Mouse (Mus musculus): Measurements from ENCODE around the gene Adra1d.

Adra1d gene

GRCm38 (mm10) chr2:131561891-131562585 is at the start of gene Adra1d:
TSS of gene Adra1d (minus strand) at chr2:131562283.
- DNase-seq = no peak

DNA sequence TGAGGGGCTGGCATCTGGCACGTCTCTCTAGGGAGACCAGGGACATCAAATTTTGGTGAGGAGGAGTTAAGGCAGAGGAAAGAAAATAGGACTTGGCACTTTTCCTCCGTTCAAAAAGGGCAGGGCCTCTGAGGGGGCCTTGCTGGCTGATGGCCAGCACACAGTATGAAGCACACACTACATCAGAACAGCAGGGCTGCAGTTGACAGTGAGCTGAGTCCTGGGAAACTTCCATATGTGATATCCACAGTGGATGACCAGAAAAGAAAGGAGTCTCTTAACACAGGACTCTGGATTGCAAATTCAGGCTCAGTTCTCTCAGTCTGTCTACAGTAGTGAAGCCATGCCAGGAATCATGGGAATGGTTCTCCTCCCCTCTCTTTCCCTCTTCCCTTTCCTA is 39.8 kb upstream of the Adra1d start:
- DNase-seq = no peak

DNA sequence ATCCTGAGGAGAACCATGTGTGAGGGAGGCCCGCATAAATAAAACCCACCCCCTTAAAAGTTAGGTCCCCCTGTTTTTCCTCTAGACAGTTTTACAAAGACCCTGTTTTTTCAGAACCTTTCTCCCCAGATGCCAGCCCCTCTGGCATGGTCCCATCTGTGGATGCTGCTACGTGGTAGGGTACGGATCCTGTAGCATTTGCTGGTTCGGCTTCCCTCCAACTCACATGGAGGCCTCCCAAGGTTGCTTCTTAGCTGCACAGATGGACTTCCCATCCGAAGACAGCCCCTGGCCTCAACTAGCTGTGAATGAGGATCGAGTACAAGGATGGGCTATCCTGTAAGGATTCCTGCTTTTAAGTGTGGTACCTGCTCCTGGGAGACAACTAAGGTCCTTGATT is 32.8 kb upstream of the Adra1d start:
- DNase-seq = no peak

DNA sequence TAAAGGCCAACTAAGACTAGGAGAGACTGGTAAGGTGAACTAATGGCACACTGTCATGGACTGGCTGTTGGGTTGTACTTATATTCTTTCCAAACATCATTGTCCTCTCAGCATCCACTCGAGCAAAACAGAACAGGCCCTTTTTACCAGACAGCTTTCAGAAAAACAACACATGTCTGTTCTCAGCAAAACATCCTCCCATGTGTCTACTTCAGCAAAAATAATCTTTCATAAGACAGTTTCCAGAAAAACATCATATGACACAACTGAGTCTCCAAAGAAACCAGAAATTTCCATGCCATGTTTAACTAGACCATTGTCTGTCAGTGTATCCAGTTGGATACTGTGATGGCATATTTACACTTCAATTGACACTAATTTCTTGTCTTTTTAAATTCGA is 25.4 kb upstream of the Adra1d start:
- DNase-seq = no peak

DNA sequence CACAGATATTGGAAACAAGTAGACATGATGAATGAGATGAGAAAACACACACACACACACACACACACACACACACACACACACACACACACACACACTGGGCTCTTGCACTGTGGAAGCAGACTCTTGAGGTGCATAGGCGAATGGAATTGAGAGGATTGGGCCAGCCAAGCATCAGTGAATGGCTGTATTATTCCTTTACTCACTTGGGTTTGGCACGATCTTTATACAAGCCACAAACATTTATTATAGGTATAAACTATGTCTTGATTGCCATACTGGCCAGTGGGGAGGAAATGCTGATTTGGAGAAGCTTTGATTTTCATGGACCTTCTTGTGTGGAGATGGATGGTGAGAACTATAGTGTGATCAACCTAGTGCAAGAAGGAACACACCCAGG is 19.4 kb upstream of the Adra1d start:
- no peak for DNase-seq

DNA sequence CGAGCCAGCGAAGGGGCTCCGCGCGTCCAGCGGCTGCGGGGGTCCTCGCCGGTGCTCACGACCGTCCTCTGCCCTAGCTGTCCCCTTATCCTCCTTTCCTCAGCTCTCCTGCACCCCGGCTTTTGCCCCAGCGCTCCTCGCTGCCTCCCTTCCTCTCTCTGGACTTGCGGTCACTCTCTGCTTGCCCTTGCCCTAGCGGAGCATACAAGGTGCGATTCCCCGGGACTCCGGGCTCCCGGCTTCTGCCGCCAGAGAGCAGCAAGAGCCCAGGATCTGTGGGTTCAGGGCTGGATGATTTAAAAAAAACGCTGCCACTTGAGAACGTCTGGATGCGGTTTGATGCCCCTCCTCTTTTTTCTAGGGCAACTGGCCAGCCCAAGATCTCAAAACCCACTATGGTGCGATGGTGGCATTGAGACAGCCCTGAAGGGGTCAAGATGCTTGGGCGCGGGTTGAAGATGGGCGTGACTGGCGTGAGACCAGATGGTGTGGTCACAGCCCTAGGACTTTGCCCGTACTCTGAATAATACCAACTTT is 571 bp upstream of the Adra1d start:
- DNase-seq = peak; percentile 70 to 79

DNA sequence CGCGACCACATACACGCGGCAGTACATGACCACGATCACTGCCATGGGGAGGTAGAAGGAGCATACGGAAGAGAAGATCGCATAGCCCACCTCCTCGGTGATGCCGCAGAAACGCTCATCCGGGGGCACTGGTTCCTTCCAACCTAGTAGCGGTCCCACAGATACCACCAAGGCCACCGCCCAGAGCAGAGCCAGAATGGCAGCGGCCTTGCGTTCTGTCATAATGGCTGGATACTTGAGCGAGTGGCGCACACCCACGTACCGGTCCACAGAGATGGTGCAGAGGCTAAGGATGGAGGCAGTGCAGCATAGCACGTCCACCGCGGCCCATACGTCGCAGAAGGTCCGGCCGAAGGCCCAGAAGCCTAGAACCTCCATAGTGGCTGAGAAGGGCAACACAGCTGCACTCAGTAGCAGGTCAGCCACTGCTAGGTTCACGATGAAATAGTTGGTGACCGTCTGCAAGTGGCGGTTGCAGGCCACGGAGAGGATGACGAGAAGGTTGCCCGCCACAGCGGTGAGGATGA is 676 bp downstream of the Adra1d start:
- no peak for DNase-seq

- DNase-seq = no peak
Measured at GRCm38 (mm10) chr2:131560205-131560919, 1.7 kb downstream of the Adra1d start.

DNA sequence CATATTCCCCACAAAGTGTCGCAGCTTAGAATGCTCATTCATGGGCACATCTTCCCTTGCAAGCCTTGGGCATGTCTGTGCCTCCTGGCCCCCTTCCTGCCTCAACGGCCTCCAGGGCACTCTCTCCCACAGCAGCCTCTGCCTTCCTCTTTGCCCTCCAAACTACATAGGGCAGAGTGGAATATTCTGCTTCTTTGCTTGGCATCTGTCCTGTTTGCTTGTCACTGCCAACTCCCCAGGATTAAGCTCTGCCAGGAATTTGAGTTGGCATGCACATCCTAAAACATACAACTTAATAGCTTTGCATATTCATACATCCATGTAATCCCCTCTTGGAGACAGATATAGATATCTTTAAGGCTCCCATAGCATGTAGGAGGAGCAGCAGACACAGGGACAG is 4.2 kb downstream of the Adra1d start:
- DNase-seq = no peak

DNA sequence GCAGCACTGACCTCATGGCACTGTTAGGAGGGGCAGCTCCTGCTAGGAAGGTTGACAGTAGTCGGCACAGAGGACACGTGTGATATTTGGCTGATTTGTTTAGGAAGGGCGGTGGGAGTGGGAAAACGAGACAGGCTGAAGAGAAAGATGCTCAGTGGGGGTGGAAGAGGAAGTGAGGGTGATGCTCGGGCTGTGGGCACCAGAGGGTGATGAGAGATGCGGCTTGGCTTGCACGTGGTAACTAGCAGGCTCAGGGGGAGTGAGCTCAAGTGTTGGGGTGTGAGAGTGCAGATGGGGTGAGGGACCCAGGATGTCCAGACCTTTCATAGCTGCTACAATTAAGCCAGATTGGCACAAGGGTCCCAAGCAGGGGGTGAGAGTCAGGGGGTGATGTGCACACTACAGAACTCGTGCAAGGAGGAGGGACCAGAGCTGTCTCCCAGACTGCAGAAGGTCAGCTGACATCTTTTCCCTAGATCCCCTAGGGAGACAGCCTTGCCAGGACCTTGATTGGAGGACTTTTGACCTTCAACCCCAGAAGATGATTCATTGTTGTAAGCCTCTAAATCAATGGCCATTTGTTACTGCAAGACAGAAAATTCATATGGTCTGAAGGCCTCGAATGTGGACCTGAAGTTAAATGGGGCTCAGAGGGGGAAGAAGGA is 9.2 kb downstream of the Adra1d start:
- DNase-seq = no peak

- DNase-seq = no peak
Measured at GRCm38 (mm10) chr2:131551701-131552620, 10.1 kb downstream of the Adra1d start.

DNA sequence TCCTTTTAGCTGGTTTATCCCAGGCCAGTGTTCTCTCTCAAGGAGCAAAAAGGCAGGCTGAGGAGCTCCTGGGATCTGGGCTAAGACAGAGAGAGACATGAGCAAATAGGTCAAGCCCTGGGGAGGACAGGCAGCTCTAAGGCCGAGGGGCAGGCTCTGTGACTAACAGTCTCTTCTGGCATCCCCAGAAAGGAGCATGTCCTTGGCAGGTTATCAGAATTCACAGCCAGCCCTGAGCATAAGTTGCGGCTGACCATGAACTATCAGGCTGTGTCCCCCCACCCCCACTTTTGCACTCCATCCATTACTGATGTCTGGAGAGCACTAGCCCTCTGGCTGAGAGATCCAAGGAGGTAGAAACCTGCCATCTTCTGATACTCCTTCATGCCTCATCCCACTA is 11.2 kb downstream of the Adra1d start:
- DNase-seq = no peak

- no peak for DNase-seq
Measured at GRCm38 (mm10) chr2:131550474-131550873, 11.6 kb downstream of the Adra1d start.

DNA sequence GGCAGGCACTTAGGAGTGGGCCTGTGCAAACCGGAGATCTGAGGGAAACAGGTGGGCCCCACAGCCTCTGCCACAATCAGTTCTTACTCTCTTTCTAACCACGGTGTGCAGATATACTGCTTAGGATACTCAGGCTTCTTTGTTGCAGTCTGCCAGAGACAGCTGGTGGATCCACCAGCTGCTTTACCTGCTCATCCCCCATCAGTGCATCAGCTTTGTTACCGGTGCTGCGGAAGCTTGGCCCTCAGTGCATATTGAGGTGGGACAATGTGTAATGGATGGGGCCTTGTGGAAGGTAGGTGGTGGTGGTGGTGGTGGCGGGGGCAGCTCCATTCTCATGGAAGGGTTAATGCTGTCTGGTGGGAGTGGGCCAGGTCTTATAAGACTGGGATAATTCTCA is 13.0 kb downstream of the Adra1d start:
- DNase-seq = no peak

GRCm38 (mm10) chr2:131548330-131548729 is 13.8 kb downstream of the Adra1d start:
- DNase-seq = no peak

DNA sequence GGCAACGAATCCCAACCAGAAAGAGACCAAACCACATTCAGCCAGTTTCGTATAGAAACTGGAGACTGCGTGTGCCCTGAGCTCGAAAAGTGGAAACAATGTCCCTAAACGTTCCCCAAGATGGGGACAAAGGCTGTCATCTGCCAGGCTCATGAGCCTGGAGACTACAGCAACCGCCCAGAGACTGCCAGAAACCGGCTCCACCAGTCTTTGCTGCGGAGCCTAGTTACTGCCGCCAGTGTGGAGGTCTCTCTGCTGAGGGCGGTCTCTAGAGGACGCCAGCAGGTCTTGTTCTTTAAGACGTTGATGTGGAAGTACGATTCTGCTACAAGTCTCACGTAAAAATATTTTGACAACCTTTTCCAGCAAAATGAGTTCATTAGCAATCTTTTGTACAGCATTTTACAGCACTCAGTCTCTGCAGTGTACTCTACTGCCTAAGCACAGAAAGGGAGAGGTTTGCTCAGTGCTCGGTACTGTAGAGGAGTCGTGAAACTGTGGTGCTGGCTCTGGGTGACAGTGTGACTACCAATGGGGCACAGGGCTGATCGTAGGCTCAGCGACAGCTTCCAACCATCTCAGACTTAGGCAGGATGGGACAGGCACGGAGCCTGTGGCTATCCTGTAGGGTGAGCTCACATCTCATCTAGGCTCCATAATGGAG is 15.2 kb downstream of the Adra1d start:
- DNase-seq = no peak

- DNase-seq = no peak
Measured at GRCm38 (mm10) chr2:131546308-131546700, 15.8 kb downstream of the Adra1d start.

DNA sequence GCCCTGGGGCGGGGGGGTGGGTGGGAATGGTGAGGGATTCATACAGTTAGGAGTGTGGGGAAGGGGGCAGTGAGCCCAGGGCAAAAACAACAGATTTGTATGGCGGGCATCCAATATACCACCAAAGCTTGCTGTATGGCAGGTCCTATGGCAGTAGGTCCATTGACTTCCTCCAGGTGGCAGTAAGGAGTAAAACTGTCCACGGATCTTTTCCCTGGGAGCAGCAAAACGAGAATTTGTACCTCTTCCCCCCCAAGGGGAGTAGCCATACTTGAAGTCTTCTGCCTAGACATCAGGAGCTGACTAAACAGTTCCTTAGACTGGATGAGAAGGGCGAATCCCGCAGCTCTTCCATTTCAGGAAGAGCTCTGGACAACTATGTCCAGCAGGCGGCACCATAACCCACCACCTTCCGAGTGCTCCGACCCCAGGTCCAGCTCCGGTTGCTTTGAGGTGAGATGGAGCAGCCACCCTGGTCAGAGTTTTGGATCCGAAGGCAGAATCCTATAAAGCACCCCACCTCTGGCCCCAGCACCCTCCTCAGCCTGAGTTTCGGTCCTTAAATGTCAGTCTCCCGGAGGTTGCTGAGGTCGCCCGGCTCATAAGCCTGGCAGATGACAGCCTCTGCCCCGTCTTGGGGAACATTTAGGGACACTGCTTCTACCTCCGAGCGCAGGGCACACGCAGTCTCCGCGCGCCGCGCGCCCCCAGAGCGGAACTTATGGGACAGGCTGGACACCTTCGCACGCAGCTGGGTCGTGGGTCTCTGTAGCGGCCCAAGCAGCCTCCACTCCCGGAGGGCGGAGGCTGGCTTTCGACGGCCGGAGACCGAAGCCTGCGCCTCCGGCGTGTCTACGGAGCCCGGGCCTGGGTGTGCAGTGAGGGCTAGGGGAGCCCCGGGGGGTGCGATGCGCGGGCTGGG is 16.4 kb downstream of the Adra1d start:
- peak; percentile 51 to 64 for DNase-seq

GRCm38 (mm10) chr2:131542531-131542930 is 19.6 kb downstream of the Adra1d start:
- DNase-seq = no peak

DNA sequence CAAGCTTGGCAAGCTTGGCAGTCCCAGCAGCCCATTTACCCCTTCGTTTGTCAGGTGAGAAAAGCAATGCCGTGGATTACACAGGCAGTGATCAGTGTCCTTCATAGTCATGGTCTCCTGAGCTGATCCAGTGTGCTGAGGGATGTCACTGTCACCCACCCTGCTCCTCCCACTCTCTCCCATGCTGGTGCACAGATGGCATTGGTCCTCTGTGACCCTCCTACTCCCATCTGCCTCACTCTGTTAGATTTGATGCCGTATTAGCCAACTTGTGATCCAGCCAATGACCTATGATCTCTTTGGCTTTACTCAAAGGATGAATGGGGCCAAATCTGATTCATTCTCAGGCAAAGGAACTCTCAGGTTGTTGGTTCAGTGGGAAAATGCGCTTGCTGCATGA is 20.4 kb downstream of the Adra1d start:
- no peak for DNase-seq

DNA sequence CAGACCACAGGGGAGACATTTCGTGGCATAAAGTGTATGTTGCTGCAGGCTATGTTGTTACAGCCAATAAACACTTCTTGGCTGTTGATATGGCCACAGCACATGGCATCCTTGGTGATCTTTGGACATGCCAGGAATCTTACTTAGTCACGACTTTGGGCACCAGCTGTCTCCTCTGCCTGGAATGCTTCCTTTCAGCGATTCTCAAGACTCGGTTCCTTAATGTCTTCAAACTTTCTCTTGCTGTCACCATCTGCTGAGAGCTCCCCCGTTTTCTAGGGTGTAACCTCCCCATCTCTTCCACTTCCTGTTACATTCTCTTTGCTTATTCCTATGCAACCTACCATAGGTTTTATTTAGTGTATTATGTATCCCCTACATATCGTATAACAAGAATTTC is 22.3 kb downstream of the Adra1d start:
- no peak for DNase-seq
